Mouse (Mus musculus): ENCODE measurements around the gene Mrpl58.
"Not testable (repeated sequence)": the region's sequence is repeated elsewhere in the genome, so short reads cannot be mapped to it uniquely, and the experiment has no call there.

GRCm38 (mm10) chr11:115454822-115455221, 51.3 kb downstream of the Mrpl58 start:
- not testable (repeated sequence) for TF ChIP-seq POLR2A, CTCF (IDR thresholded peaks at IDR 0.05; ENCODE audit: extremely low read depth, insufficient read depth, low read length)
